Mouse (Mus musculus) frontal cortex, postnatal 10 days (tissue): ENCODE data around the gene Kremen1.
A peak's percentile ranks its signal among the peaks of the same experiment; 100 is the strongest.

Experiments
- DNase-seq, 2 experiments: peaks; one replicate each; pipeline ENCODE4 v3.0.0; 2022; ENCODE audit warnings: low spot score in 2 of 2, mixed read lengths in 1 of 2

Gene Kremen1

DNA sequence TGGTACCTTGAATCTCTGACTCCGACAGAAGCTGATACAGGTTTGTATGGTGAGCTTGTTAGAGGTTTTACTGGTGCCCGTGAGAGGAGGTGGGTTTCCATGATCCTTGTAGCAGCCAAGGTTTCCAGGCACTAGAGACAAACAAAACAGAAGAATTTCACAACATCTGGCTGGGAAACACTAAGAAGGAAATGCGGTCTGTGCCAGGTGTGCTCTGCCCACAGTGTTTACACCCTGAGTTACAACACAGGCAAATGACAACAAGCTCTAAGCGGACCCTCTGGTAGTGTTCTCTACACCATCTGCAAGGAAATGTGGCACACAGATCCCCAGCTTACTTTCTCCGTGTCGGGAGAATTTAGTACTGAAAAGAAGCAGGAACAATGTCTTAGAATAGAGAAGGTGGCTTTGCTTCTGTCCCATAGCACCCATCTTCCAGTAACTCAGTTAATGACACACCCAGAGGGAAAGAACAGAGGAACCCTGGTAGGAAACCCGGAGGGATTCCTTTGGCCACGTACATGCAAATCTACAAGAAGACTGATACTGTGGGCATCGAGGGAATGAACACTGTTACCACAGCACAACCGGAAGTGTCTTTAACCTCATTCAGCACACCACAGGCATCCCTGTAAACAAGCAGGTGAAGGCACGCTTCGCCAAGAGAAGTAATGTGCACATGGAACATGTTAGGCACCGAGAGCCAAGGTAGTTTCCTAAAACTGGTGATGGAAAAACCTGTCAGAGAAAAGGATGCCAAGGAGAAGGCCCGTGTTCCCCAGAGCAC is 45.8 kb downstream of the Kremen1 start:
- no peak for DNase-seq

DNA sequence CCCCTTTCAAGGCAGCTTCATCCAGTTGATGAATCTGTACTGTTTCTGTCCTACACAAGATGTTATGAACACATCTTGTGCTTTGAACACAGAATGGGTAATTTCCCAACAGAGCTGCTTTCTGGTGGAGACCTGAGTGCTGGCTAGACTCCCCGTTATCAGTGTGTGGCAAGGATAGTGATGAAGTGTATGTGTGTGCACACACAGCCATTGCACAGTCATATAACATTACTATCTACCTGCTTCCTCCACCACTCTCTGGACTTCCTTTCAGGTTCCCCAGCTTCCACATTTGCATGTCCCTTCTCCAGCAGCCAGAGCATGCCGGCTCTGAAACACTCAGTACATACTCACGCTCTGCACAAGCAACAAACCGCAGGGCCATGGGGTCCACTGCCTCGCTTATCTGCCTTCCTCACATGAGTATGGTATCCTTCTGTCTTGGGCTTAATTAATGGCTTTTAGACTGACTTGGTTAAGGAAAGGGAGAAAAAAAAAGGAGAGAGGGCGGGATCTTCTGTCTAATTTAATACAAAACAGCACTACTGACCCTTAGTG is 46.8 kb downstream of the Kremen1 start:
- DNase-seq = no peak

DNA sequence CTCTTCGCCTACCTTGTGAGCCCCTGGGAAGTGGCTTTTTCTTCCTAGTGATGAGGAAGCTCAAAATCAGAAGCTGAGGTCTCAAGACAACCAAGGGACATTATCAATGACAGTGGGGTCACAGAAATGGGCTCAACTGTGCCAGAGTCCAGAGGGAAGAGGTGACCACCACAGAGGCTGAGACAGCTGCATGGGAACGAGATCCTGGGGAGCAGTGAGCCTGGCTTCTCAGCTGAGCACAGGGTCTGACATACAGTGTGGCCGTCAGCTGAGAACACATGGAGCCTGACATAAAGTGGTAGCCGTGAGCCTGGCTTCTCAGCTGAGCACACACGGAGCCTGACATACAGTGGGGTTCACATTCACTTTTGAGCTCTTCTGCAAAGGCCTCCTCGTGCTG is 58.3 kb downstream of the Kremen1 start:
- no peak for DNase-seq

DNA sequence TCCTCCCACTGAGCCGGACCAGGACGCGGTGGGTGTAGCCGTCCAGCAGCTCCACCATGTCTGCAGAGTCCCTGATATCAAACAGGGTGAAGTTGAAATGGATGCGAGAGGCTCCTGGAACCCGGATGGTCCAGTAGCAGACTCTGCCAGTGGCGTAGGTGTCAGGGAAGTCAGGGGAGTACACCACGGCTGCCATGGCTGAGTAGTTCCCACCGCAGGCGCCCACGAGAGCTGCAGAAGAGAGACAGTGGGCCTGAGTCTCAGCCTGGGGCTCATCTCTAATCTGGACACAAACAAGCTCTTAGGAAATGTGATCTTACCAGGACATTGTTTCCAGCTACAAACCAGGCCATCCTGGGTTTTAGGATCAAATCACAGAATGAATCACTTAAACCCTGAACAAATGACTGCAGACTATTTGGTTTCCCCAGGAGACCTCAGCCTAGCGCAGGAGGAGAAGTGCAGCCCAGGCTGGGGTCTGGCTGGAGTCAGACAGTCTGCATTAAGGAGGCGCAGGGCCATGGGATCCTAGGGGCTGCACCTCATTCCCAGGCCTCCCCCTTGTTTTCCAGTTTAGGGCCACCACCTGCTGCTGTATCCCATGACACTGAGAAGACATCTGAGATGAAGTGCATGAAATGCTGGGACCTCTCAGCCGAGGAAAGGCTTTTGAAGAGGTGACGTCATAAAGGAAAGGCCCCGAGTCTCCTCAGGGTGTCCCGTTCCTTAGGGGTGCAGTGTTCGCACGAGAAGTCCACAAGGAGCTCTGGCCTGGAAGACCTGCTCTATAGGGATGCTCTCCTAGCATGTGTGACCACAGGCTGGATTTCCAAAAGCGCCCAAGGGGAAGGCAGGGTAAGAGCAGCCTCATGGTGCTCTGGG is 59.3 kb downstream of the Kremen1 start:
- DNase-seq = no peak

DNA sequence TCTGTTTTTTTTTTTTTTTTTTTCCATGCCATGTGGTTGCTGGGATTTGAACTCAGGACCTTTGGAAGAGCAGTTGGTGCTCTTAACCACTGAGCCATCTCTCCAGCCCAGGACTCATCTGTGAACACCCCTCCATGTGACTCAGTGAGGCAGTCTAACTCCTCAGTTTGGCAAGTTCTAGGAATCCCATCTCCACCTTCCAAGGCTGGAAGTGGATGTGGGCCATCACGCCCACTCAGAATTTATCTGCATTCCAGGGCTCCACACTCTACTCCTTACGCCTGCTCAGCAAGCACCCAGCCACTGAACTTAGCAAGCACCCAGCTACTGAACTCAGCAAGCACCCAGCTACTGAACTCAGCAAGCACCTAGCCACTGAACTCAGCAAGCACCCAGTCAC is 61.5 kb downstream of the Kremen1 start:
- DNase-seq = no peak

DNA sequence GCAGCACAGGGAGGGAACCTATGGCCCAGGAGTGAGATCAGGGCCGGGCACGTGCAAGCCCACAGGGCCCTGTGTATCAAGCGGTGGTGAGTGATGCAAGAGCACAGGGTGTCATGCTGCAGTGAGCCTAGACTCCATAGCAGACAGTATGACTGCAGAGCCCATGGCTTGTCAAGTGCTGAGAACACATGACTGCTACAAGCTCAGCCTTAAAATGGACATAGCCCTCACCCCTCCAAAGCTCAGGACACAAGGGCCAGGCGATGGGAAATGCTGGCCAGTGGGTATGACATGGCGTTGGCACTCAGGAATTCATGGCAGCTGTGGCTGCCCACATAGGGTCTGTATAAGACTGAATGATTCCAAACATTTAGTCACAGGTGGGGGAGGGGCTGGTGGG is 64.3 kb downstream of the Kremen1 start:
- no peak for DNase-seq

DNA sequence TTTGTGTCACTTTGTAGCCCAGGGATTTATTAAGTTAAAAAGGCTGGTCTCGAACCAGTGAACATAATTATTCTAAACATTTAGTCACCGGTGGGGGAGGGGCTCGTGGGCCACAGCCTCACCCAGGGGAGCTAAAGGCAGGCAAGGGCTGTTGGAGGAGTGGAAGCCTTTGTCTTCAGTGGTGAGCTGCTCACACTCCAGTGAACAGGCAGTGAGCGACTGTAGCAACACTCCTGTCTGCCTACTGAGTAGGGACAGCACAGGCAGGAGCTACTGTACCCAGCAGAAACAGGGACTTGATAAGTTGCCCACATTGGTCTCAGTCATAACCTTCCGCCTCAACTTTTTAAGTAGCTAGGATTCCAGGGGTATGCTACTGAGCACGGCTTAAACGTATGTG is 64.8 kb downstream of the Kremen1 start:
- DNase-seq = no peak

DNA sequence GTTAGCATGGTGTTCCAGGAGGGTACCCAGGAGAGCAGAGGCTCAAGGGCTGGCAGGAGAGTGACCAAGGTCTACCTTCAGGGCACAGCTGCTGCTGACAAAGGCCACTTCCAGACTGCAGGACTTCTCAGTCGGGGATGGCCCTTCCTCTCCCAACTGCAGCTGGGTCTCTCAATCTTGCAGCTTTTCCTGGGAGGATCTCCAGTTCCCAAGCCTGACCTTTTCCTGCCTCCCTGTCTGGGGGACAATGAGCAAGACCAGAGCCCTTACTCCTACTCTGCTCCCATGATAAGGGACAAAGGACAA is 67.8 kb downstream of the Kremen1 start:
- no peak for DNase-seq

DNA sequence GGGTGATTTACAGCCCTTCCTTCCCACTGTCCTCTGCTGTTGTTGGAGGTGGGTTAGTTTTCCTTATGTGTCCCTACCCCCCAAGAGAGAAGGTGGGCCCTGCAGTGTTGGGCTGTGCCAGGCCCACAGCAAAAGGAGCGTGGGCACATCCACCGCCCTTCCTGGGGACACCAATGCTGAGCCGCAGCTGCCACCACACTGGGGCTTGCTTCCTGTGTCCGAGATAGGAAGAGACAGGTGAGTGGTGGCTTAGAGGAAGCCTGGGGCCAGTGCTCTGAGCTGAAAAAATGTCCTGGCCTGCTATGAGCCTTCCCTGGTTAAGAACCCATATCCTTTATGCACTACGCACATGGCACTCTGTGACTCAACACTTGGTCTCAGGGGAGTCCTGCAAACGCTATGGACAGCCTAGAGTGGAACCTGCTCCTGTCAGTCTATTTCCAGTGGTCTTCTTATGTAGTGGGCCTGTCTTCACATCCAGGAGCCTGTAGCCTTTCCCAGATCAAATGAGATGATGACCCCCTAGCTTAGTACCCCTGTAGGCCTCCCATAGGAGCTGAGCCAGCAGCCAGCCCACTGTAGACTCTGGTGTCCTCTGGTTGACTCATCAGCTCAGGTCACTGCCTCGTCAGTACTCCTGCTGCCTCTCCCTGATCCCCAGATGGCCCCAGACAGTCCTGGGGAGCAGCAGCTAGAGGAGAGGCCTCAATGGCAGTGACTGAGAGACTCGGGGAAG is 68.3 kb downstream of the Kremen1 start:
- no peak for DNase-seq

DNA sequence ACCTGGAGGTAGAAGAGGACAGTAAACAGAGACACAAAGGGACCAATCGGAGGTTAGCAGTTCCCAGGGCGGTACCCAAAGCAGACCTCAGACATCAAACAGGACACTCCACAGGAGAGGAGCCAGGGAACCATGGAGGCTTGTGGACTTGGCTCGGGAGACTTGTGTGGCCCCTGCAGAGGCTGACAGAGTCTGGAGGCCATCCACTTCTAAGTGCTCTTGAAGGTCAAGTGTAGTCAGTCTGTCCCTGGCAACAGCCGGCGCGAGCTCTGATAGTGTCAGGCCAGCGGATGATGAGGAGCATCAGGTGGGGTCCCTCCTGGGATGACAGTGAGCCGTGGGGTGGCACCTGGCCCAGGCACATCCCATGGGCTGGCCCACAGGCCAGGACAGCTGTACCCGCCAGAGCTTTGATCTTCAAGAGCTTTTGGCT is 69.3 kb downstream of the Kremen1 start:
- DNase-seq = no peak

DNA sequence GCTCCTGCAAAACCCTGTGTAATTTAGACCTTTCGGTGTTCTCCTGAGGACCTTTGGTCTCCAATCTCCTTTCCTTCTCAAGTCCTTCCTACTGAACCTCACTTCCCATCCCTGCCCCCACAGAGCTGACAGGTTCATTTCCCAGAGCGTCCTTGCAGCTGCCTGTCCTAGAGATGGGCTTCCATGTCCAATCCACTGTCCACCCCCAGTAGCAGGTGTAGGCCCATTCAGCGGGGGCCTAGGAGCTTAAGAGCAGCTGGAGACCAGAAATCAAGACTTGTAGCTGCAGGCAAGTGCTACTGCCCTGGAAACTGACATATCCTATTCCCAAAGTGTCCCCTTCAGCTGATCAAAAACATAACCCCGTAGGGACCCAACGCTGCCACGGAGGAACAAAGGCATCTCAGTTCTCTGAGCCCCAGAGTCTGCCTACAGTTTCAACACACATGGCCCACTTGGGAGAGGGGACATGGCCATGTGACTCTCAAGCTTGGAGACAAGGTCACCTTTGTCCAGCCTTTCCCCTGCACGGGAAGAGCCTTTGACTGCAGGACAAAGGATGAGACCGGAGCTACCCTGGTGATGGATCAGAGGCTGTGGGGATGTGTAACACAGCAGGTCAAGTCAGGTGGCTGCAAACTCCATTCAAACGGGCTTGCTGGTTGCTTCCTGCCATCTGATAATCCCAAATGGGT is 72.0 kb downstream of the Kremen1 start:
- no peak for DNase-seq

DNA sequence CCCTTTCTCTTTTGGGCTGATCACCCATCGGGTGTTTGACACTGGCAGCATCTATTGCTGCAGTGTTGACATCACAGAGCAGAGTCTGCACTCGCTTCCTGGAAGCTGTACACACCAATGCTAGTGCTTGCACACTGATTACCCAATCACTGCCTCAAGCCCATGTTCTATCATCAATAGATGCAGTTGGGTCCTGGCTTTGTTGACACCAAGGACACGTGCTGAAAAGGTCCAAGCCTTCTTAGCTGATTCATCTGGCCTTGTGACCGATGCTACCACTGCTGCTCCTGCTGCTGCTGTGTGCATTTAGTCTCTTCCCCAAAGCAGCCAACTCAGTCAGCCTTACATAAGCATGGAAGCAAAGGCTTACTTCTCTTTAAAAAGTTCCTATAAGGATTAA is 73.2 kb downstream of the Kremen1 start:
- DNase-seq = no peak

DNA sequence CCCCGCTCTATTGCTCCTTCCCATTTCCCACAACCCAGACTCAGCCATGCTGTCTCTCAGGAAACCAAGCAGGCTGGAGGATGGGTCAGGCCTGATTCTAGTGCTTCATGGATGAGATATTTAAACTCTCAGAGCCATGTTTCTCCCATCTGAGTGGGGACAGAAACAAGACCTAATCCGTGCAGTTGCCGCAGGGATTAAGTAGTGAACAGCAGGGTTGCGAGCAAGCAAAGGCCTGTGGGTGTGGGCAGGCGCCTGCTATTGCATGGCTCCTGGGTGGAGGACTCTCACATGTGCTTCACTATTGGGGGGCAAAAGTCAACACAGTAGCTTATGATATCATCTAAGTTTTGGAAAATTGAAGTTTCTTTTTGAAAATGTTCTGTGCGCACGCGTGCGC is 76.5 kb downstream of the Kremen1 start:
- no peak for DNase-seq

DNA sequence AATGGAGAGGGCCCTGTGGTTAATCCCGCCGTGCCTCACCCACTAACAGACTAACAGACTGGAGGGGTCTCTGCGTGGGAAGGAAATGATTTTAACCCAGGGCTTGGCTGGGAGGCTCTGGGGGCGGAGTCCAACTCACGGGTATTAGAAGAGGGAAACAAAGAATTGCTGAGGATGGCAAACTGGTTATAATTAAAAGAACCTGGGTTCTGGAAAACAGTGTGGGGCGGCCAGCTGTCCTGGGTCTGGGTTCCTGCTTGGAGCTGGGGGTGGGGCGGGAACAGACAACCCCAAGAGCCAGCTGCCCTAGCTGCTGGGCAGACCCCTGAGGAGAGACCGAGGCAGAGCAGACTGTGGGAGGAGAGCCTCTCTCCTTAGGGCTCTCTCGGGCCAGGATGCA is 77.1 kb downstream of the Kremen1 start:
- DNase-seq = no peak

DNA sequence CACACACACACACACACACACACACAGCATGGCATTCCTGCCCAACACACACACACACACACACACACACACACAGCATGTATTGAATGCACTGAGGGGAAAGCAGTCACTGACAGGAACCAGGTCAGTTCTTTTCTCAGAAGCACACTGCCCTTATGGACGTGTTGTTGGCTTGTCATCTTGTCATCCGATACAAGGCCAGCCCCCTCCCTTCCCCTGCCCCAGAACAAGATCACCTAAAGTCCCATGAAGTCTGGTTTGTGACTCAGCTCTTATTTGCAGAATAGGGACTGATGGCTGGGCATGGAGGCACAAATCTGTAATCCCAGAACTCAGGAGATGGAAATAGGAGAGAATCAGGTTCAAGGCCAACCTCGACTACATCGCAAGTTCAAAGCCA is 78.5 kb downstream of the Kremen1 start:
- no peak for DNase-seq

DNA sequence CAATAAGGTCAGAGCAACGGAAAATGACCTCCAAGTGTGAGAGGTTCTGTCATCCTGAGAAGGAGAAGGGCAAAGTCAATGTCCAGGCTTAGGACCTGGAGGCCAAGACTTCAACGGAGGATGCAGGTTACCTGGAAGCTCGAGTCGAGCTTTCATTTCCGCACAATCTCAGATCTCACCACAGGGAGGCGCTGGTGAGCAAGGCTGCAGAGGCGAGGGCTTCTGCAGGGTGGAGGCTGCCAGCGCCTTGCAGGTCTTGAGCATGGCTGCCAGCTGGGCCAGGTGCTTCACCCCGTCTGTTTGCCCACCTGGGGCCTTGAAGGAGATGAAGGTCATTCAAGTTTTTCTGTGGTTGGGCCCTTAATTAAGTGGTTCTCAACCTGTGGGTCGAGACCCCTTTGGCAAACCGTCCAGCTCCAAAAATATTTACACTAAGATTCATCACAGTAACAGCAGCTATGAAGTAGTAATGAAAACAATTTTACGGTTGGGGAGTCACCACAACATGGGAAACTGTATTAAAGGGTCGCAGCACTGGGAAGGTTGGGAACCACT is 79.4 kb downstream of the Kremen1 start:
- DNase-seq = peak in 1 of 2 experiments; percentile 72

DNA sequence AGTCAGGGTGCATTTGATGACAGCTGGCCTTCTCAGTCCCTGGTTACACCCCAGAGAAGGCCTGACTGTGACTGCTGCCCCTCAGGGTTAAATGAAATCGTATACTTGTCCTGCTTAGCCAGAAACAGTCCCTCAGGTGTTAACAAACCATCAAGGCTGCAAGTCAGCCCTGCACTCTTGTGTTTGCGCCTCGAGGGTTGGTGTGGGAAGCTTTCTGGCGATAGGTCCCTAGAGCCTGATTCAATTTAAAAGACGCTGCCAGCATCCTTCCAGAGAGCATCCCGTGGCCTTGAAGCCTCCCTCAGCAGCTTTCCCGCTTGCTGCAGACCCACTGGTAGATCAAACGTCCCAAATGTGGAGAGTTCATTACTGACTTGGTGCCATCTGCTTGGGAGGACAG is 82.0 kb downstream of the Kremen1 start:
- DNase-seq = no peak

DNA sequence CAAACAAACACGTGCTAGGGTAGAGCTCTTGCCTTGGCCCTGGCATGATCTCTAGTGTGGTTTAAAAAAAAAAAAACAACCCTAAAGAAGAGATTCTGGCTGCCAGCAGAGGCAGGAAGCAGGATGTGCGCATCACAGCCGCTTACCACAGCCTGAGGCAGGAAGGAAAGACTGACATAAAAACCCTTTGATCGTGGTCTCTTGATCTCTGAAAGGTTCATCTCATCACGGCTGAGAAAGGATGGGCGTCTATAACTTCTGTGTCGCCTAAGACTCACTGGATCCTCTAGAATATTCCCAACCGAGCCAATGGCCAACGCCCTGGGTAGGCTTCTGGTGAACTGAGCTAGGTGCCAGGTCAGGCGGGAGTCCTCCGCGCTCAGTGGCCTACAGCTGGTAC is 84.2 kb downstream of the Kremen1 start:
- DNase-seq = no peak

DNA sequence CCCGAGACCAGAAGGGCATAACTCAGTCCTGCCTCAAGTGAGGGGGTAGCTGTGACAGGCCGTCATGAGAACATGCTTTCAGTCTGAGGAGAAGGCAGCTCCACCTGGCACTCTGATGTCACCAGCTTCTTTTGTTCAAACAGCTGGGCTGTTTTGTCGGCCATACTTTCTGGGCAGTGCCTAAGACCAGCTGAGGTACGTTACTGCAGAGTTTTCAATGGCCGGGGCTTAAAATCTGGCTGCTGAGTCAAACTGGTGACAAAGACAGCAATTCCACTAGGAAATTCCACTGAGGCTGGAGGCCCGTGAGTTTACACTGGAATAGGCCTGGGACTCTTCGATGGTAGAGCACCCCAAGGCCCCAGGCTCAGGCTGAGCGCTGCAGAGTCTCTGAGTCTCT is 84.7 kb downstream of the Kremen1 start:
- no peak for DNase-seq

DNA sequence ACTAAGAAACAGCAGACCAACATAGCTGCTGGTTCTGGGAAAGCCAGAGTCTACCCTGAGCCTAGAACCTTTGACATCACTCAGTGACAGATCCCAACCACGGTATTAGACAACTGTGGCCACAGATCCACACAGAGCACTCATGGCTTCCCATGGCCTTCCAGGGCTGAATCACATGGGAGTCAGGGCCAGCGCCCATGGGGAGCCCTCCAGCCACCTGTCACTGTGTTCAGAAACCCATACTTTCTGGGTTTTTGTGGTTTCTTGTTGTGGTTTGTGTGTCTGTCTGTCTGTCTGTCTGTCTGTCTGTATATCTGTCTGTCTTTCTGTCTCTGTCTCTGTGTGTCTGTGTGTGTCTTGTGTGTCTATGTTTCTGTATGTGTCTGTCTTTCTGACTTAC is 85.5 kb downstream of the Kremen1 start:
- no peak for DNase-seq

DNA sequence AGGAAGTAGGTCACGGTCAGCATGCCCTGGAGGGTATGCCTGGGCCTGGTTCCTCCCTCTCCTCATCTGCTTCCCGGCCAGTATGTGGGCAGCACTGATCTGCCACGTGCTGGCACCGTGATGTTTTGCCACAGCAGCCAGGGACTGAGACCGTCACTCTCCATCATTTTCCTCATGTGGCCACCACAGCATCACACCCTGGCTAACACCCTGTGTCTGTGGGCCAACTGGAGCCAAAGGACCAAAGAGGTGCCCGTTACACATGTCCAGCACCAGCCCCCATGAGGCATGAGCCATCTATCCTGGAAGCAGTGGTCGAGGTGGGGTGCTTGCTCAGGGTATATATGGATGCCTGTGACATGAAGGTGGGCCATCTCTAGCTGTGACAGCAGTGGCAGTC is 86.2 kb downstream of the Kremen1 start:
- DNase-seq = no peak
